In the genomic region with DNA sequence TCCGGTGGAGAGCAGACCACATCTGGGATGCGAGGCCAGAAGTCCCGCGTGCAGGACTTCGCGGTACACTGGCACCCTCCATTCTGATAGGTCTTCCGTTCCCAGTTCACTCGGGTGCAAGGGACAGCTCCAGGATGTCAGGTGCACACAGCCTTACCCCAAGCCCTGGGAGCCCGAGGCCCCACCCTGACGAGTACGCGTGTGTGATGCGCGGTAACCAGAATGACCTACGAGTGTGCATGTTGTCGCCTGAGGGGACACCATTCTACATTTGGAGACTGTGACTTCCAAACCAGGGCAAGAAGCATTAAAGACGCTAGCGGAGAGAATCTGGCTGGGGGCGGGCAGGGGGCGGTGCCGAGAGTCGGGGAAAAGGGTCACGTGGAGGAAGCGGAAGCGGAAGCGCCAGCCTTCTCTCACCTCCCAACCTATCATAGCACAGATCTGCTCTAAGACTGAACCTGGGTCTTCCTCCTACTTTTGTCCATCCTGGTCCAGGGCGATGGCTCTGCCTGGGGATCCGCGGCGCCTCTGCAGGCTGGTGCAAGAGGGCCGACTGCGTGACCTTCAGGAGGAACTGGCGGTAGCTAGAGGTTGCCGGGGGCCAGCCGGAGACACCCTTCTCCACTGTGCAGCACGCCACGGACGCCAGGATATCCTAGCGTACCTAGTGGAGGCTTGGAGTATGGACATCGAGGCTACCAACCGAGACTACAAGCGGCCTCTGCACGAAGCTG, we compare ENCODE assay signal across 8 mouse cellular contexts. TPM values are rescaled to one million over a fixed set of nuclear protein-coding genes. Genes with fewer than 3 reads are reported as not detected.
DNase-seq lines count a peak whose midpoint lies in the region; ATAC-seq lines count a peak whose summit lies in the region.

No protein-coding gene starts in this region.

- WGBS in intestine, embryonic 14.5 days = under 1% methylated on average over 43 of the region's 43 CpGs

- peak overlapping the region; percentile 57 for H3K9ac ChIP-seq in intestine, embryonic 14.5 days (ENCODE audit: low read length)

- peaks cover 22% of the 10 kb centered on the region for H3K36me3 ChIP-seq in intestine, embryonic 14.5 days (ENCODE audit: control insufficient read depth, insufficient read depth, low read length)

- peak overlapping the region; percentile 94 for H3K27ac ChIP-seq in intestine, embryonic 14.5 days (ENCODE audit: low read depth)

- H3K4me3 ChIP-seq in intestine, embryonic 14.5 days (ENCODE audit: low read depth, low read length) = peak overlapping the region; percentile 82

- H3K9me3 ChIP-seq in intestine, embryonic 14.5 days (ENCODE audit: control insufficient read depth, low read length) = no peaks in the 10 kb centered on the region

- peak overlapping the region; percentile 79 for H3K4me2 ChIP-seq in intestine, embryonic 14.5 days (ENCODE audit: low read length)

- peaks cover 16% of the 10 kb centered on the region for H3K4me1 ChIP-seq in intestine, embryonic 14.5 days (replicated peaks; ENCODE audit: control insufficient read depth, insufficient read depth, low read length)

- H3K27me3 ChIP-seq in intestine, embryonic 14.5 days (replicated peaks; ENCODE audit: control insufficient read depth, insufficient read depth, low read length) = no peaks in the 10 kb centered on the region

- intact Hi-C loops in left cerebral cortex, postnatal 14 days (cut with DNase I) = no loop called here

- DNase-seq in adrenal gland, adult 18-20 months (ENCODE audit: low spot score in 2 of 2) = peak; percentile 73 to 77
- DNase-seq in embryo, embryonic 11 days = peak; percentile 92
- DNase-seq in gastrocnemius, postnatal 25 days = peak; percentile 87
- peak; percentile 94 for DNase-seq in intestine, embryonic 14.5 days (ENCODE audit: low spot score)
- peak; percentile 79 to 83 for DNase-seq in left cerebral cortex, postnatal 14 days (ENCODE audit: low spot score in 2 of 2)
- DNase-seq in mesoderm, embryonic 11.5 days (ENCODE audit: low read depth, low spot score) = peak; percentile 91
- peak; percentile 77 to 80 for DNase-seq in right cerebral cortex, postnatal 36 days (ENCODE audit: low spot score in 2 of 2)
- DNase-seq in yolk sac, embryonic 10.5 days (ENCODE audit: low spot score) = peak; percentile 91

- peak; percentile 89 for ATAC-seq in intestine, embryonic 14.5 days (replicated peaks; ENCODE audit: low FRiP score, low TSS enrichment, low read depth)

RNA-seq across cellular contexts. Expression of a gene that starts 0.6 kb away (rescaled TPM):
- total RNA-seq in adrenal gland, adult 18-20 months (2021) = 10 to 100 TPM; 29.2 to 34.9 TPM
- 10 to 100 TPM; 25.1 to 25.5 TPM for total RNA-seq in gastrocnemius, postnatal 25 days (2021)
- polyA plus RNA-seq in intestine, embryonic 14.5 days (2014; fragmentation: Nextera tagmentation; extraction: Ambion mirVana) = 27.0 and 29.0 TPM in 2 replicates
- 10 to 100 TPM; 64.0 to 66.9 TPM for total RNA-seq in left cerebral cortex, postnatal 14 days (2021)

RNA-seq across cellular contexts. Expression of a gene that starts 0.9 kb away (rescaled TPM):
- total RNA-seq in adrenal gland, adult 18-20 months (2021) = 10 to 100 TPM; 70.2 to 80.3 TPM
- total RNA-seq in gastrocnemius, postnatal 25 days (2021) = 10 to 100 TPM; 29.9 to 30.1 TPM
- polyA plus RNA-seq in intestine, embryonic 14.5 days (2014; fragmentation: Nextera tagmentation; extraction: Ambion mirVana) = 125 and 136 TPM in 2 replicates
- 10 to 100 TPM; 83.2 to 94.7 TPM for total RNA-seq in left cerebral cortex, postnatal 14 days (2021)

Comparison
In these comparisons a context has a peak if more than half of its experiments do, and no peak if none do; other contexts are left out.
1. Peak in every context shown above with its lines: DNase-seq, ATAC-seq, H3K4me3 ChIP-seq and H3K27ac ChIP-seq.